Mouse (Mus musculus) embryonic facial prominence, embryonic 13.5 days (tissue): ENCODE measurements around the gene Csmd2. TPM values are rescaled to one million over a fixed set of nuclear protein-coding genes. Genes with fewer than 3 reads are reported as not detected.

Source experiments
- ATAC-seq: fragments of 200-750 bp; cut with Nextera tagmentation; 2 replicates; pipeline ENCODE4 v1.8.0; 2017; ENCODE audit warnings: low read depth; ENCODE audit not compliant: insufficient number of reproducible peaks, insufficient read depth, low FRiP score, low TSS enrichment
- H3K27ac ChIP-seq: fragments of 300-500 bp; sonication (generic); 2 replicates; pipeline ENCODE4 v1.5.1; 2015; ENCODE audit warnings: moderate library complexity, mild to moderate bottlenecking, inconsistent platforms
- H3K27me3 ChIP-seq: fragments of 300-500 bp; sonication (generic); 2 replicates; pipeline ENCODE4 v1.6.1; 2015; ENCODE audit warnings: mild to moderate bottlenecking, inconsistent platforms
- H3K36me3 ChIP-seq: fragments of 300-500 bp; sonication (generic); 2 replicates; pipeline ENCODE4 v1.6.1; 2015; ENCODE audit warnings: mild to moderate bottlenecking, inconsistent platforms
- H3K4me1 ChIP-seq: fragments of 300-500 bp; sonication (generic); 2 replicates; pipeline ENCODE4 v1.6.1; 2015; ENCODE audit warnings: inconsistent platforms
- H3K4me2 ChIP-seq: fragments of 300-500 bp; sonication (generic); 2 replicates; pipeline ENCODE4 v1.6.1; 2015; ENCODE audit warnings: moderate library complexity, mild to moderate bottlenecking, inconsistent platforms
- H3K4me3 ChIP-seq: fragments of 300-500 bp; sonication (generic); 2 replicates; pipeline ENCODE4 v1.5.1; 2015; ENCODE audit warnings: mild to moderate bottlenecking, inconsistent platforms
- H3K9ac ChIP-seq: fragments of 300-500 bp; sonication (generic); 2 replicates; pipeline ENCODE4 v1.6.1; 2015; ENCODE audit warnings: mild to moderate bottlenecking, inconsistent platforms
- H3K9me3 ChIP-seq: fragments of 300-500 bp; sonication (generic); 2 replicates; pipeline ENCODE4 v1.6.1; 2016; ENCODE audit warnings: inconsistent platforms
- WGBS: fragments of 180-500 bp; shearing (Covaris S2); methylation state at CpG from one replicate; pipeline ENCODE4 v1.1.7; 2015; ENCODE audit warnings: mixed read lengths; 5-methylcytosine and 5-hydroxymethylcytosine counted together
- polyA plus RNA-seq: library from polyadenylated mRNA; unstranded; fragments of >200 nt; fragmentation: Nextera tagmentation; extraction: Ambion mirVana; gene quantifications from 2 replicates; pipeline ENCODE4 v1.2.1, GENCODE M21; 2015

Gene Csmd2
- polyA plus RNA-seq, 1 experiment from 2014 or later = 0.34 TPM

DNA sequence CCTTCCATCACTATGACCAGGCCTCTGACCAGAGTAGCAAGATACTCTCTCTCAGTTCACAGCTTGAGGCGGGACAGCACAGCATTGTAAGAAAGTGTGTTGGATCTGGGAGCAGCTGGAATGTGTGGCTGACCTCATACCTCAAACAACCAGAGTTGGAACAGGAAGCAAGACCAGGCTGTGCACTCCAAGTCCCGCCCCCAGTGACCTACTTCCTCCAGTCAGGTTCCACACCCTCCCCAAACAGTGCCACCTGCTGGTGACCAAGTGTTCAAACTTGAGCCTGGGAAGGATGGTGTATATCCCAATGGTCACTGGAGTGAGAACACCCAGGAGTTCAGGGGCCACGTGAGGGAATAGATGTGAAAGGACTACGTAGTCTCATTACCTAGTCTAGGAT, 330.3 kb downstream of the Csmd2 start:
- Histone ChIP-seq H3K27me3 (no peaks in the 10 kb centered on the region), H3K4me1 (no peaks in the 10 kb centered on the region), H3K4me2 (no peak overlapping the region), H3K36me3 (no peaks in the 10 kb centered on the region), H3K9ac (no peak overlapping the region), H3K27ac (no peak overlapping the region), H3K9me3 (no peaks in the 10 kb centered on the region), H3K4me3 (no peak overlapping the region)
- no peak for ATAC-seq
- 82% methylated on average over 4 of the region's 4 CpGs for WGBS

DNA sequence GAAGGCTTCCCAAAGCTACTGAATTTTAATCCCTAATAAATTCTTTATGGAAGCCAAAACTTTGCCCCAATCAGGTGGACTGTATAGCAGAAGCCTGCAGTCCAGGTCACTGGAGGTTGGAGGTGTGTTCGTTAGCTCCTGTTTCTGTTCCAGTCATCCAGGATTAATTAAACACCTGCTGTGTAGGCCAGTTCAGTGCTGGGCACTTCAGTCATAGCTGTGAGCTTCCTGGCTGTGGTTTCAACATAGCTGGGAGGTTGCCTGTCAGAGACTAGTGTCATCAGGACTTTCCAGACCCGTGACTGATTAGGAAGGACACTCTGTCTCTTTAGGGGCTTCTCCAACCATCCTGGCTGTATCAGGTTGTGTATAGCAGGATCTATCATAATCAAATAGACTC, 337.9 kb downstream of the Csmd2 start:
- Histone ChIP-seq H3K9me3 (no peaks in the 10 kb centered on the region), H3K27ac (no peak overlapping the region), H3K4me3 (no peak overlapping the region), H3K36me3 (no peaks in the 10 kb centered on the region), H3K9ac (no peak overlapping the region), H3K27me3 (no peaks in the 10 kb centered on the region), H3K4me2 (no peak overlapping the region), H3K4me1 (no peaks in the 10 kb centered on the region)
- WGBS = 69% methylated on average over 2 of the region's 2 CpGs
- ATAC-seq = no peak

DNA sequence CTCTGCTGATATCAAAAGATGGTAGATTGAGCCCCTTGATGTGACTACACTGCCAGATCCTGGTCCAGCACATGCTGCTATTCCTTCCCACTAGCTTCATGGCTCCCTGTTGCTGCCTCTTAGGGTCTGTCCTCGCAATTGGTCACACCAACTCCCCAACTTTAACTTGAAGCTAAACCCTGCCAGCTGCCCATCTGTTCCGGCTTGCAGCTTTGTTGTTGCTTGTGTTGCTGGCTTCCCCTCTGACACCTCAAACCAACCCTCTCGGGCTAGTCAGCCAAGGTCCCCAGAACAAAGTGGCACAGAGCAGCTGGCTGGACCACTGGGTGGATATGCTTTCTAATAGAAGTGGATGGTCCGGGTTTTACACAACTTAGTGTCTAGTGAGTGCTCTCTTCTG, 339.1 kb downstream of the Csmd2 start:
- WGBS = 80% methylated on average over 4 of the region's 4 CpGs
- H3K9me3 ChIP-seq = no peaks in the 10 kb centered on the region
- no peaks in the 10 kb centered on the region for H3K36me3 ChIP-seq
- no peak overlapping the region for H3K4me3 ChIP-seq
- no peaks in the 10 kb centered on the region for H3K27me3 ChIP-seq
- no peak for ATAC-seq
- H3K27ac ChIP-seq = no peak overlapping the region
- H3K9ac ChIP-seq = no peak overlapping the region
- no peak overlapping the region for H3K4me2 ChIP-seq
- no peaks in the 10 kb centered on the region for H3K4me1 ChIP-seq

DNA sequence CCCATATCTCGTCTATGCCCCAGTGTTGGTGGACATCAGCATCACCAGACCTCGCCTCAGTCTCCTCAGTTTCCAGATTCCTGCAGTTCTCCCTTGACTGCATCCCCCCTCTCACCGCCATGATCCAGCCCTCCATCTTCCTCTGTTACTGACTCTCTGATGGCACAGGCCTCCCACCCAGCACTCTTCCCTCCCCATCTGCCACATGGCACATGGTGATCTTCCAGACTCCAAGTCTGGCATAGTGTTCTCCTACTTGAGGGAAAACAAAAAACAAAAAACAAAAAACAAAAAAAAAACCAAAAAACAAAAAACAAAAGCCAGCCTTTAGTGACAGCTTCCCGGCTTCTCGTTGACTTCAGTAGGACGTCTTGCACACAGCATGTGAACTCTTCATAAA, 339.8 kb downstream of the Csmd2 start:
- WGBS = 86% methylated on average over 6 of the region's 6 CpGs
- Histone ChIP-seq H3K9ac (no peak overlapping the region), H3K27me3 (no peaks in the 10 kb centered on the region), H3K9me3 (no peaks in the 10 kb centered on the region), H3K4me2 (no peak overlapping the region), H3K27ac (no peak overlapping the region), H3K4me1 (no peaks in the 10 kb centered on the region), H3K4me3 (no peak overlapping the region), H3K36me3 (no peaks in the 10 kb centered on the region)
- ATAC-seq = no peak

DNA sequence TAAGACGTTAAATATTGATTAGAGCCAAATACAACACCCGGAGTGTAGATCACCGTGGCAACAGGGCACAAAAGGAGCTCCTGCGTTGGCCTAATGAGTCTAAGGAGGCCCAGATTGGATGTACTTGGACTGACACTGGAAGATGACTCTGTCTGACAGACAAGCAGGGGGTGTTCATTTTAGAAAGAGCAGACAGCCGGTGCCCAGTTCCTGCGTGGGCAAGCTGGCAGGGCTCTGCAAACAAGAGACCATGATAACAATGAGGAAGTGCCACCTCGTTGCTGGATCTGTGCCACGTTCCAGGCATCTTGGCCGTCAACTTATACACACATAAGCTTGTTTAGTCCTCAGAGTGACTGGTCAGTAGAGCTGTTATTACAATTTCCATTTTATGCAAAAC, 342.9 kb downstream of the Csmd2 start:
- H3K27me3 ChIP-seq = no peaks in the 10 kb centered on the region
- no peaks in the 10 kb centered on the region for H3K4me1 ChIP-seq
- H3K4me2 ChIP-seq = no peak overlapping the region
- ATAC-seq = no peak
- no peak overlapping the region for H3K27ac ChIP-seq
- WGBS = 85% methylated on average over 9 of the region's 9 CpGs
- H3K36me3 ChIP-seq = no peaks in the 10 kb centered on the region
- H3K9ac ChIP-seq = no peak overlapping the region
- no peak overlapping the region for H3K4me3 ChIP-seq
- no peaks in the 10 kb centered on the region for H3K9me3 ChIP-seq

DNA sequence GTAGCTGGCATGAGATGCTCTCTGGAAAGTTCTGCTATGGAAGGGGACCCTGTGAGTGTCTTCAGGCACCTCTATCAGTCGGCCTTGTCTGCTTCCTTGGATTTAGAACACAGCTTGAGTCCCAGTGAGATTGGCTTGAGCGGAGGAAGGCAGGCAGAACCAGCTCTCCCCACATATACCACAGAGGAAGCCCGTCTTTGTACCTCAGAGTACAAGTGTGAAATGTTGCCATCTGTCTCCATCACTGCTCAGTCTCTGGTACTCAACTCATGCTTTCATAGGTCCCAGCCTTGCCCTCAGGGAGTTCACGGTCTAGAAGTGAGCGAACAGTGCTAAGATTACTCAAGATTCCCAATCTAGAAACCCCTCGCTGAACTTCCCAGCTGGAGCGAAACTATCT, 352.8 kb downstream of the Csmd2 start:
- WGBS = 88% methylated on average over 7 of the region's 7 CpGs
- H3K27ac ChIP-seq = no peak overlapping the region
- no peak overlapping the region for H3K4me2 ChIP-seq
- H3K4me3 ChIP-seq = no peak overlapping the region
- H3K36me3 ChIP-seq = no peaks in the 10 kb centered on the region
- H3K9ac ChIP-seq = no peak overlapping the region
- no peaks in the 10 kb centered on the region for H3K9me3 ChIP-seq
- H3K27me3 ChIP-seq = no peaks in the 10 kb centered on the region
- no peaks in the 10 kb centered on the region for H3K4me1 ChIP-seq
- ATAC-seq = no peak

DNA sequence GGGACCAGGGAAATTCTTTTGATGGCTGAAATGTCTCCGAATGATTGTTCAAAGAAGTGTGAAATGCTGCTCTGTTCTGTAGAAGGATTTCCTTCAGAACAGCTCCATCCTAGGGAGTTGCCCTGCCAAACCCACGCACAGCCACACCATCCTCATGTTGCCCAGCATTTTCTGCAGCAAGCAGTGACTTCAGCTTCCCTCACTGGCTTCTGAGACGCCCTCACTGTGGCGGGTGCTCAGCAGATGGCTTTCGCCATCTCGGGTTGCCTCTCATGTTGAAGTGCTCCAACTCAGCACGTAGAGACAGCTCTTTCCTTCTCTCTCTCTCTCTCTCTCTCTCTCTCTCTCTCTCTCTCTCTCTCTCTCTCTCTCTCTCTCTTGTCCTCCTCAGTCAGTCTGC, 353.7 kb downstream of the Csmd2 start:
- no peaks in the 10 kb centered on the region for H3K36me3 ChIP-seq
- no peak overlapping the region for H3K9ac ChIP-seq
- no peaks in the 10 kb centered on the region for H3K4me1 ChIP-seq
- H3K4me2 ChIP-seq = no peak overlapping the region
- no peaks in the 10 kb centered on the region for H3K9me3 ChIP-seq
- no peaks in the 10 kb centered on the region for H3K27me3 ChIP-seq
- 71% methylated on average over 7 of the region's 7 CpGs for WGBS
- H3K27ac ChIP-seq = no peak overlapping the region
- no peak overlapping the region for H3K4me3 ChIP-seq
- no peak for ATAC-seq

DNA sequence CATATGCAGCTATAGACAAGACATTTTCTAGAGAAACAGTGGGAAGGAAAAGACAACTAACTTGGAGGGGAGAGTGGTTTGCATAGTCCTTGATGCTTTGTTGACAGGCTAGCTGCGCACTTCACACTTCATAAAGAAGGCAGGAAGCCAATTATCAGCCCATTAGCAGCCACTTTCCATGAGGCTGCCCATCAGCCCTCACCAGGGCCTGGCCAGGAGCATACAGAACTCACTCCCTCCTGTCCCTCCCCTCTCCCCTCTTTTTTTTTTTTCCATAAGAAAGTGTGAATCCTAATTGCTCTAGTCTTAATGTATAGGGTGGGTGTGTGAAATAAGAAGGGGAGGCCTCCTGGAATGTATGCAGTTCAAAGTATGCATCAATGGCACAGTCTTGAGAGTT, 354.6 kb downstream of the Csmd2 start:
- no peaks in the 10 kb centered on the region for H3K36me3 ChIP-seq
- H3K4me2 ChIP-seq = no peak overlapping the region
- no peaks in the 10 kb centered on the region for H3K4me1 ChIP-seq
- no peaks in the 10 kb centered on the region for H3K9me3 ChIP-seq
- no peak overlapping the region for H3K4me3 ChIP-seq
- no peak for ATAC-seq
- no peaks in the 10 kb centered on the region for H3K27me3 ChIP-seq
- 62% methylated on average over 1 of the region's 1 CpGs for WGBS
- no peak overlapping the region for H3K27ac ChIP-seq
- no peak overlapping the region for H3K9ac ChIP-seq

DNA sequence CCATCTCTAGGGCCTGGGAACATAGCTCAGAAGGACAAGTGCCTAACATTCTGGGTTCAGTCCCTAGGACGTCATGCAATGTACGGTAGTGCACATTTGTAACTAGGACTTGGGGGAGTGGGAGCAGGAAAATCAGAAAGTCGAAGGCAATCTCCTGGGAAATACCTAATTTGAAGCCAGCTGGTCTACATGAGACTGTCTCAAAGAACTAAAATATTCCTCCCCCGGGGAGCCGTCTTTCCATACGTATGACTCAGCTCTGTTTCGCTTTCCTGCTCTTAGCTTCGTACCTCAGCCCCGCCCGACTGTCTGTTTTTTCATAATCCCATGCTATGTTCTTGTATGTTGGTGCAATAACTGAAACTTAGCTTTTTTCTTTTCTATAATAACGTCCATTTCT, 371.1 kb downstream of the Csmd2 start:
- Histone ChIP-seq H3K4me1 (no peaks in the 10 kb centered on the region), H3K27ac (no peak overlapping the region), H3K27me3 (no peaks in the 10 kb centered on the region), H3K9ac (no peak overlapping the region), H3K4me2 (no peak overlapping the region), H3K4me3 (no peak overlapping the region), H3K36me3 (no peaks in the 10 kb centered on the region), H3K9me3 (no peaks in the 10 kb centered on the region)
- no peak for ATAC-seq
- 82% methylated on average over 11 of the region's 11 CpGs for WGBS

DNA sequence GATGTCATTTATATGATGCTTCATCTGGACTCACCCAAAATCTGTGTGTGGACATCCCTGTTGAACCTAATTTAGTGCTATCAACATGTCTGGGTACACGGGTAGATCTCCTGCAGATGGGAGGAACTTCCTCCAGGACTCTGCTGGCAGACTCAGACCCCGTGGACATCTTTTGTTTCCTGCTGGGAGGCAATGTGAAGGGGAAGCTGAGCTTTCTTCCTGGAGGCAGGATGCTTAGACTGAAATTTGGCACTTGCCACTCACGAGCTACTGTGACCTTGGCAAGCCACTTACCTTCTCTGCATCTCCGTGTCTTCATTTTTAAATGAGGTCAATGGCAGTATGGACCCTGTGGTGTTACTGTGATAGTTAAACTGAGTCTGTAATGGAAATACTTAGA, 378.2 kb downstream of the Csmd2 start:
- Histone ChIP-seq H3K4me1 (no peaks in the 10 kb centered on the region), H3K27ac (no peak overlapping the region), H3K9me3 (no peaks in the 10 kb centered on the region), H3K9ac (no peak overlapping the region), H3K27me3 (no peaks in the 10 kb centered on the region), H3K4me2 (no peak overlapping the region), H3K4me3 (no peak overlapping the region), H3K36me3 (no peaks in the 10 kb centered on the region)
- no peak for ATAC-seq
- 75% methylated on average over 4 of the region's 4 CpGs for WGBS

DNA sequence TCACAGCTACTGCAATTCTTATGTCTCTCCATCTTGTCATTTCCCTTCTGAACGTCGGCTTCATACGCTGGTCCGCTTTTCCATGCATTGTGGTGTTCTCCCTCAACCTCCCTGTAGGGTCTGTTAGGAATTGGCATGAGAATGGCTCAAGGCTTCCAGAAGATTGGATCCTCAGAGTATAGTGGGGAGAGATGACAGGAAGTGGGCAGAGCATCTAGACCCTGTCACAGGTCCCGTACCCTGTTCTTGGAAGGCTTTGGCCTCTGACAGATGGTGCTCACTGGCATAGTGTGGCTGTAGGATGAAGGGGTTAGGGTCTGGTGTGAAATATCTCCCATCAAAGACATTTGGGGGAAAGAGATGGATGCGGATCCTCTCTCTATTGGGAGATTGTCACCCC, 380.4 kb downstream of the Csmd2 start:
- no peak overlapping the region for H3K9ac ChIP-seq
- H3K27me3 ChIP-seq = no peaks in the 10 kb centered on the region
- 94% methylated on average over 6 of the region's 6 CpGs for WGBS
- no peaks in the 10 kb centered on the region for H3K9me3 ChIP-seq
- ATAC-seq = no peak
- H3K36me3 ChIP-seq = no peaks in the 10 kb centered on the region
- H3K4me1 ChIP-seq = no peaks in the 10 kb centered on the region
- H3K27ac ChIP-seq = no peak overlapping the region
- no peak overlapping the region for H3K4me3 ChIP-seq
- H3K4me2 ChIP-seq = no peak overlapping the region

DNA sequence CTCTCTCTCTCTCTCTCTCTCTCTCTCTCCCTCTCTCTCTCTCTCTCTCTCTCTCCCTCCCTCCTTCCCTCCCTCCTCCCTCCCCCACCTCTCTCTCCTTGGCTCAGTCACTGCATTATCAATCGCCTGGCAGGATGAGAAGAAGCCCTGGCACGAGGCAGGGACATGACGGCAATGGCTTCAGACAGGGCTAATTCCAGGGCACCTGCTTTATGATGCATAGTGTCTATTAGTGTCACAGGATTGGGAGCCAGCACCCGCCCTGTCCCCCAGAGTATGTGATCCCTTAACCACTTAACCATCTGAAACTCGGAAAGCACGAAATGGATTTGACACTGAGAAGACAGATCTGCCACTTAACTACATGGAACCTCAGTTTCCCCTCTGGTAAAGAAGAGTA, 384.1 kb downstream of the Csmd2 start:
- H3K4me2 ChIP-seq = no peak overlapping the region
- no peaks in the 10 kb centered on the region for H3K9me3 ChIP-seq
- no peaks in the 10 kb centered on the region for H3K4me1 ChIP-seq
- ATAC-seq = no peak
- no peak overlapping the region for H3K9ac ChIP-seq
- 77% methylated on average over 6 of the region's 6 CpGs for WGBS
- no peaks in the 10 kb centered on the region; the same call in 1 of the 2 replicates for H3K27me3 ChIP-seq
- no peaks in the 10 kb centered on the region for H3K36me3 ChIP-seq
- no peak overlapping the region for H3K27ac ChIP-seq
- H3K4me3 ChIP-seq = no peak overlapping the region

DNA sequence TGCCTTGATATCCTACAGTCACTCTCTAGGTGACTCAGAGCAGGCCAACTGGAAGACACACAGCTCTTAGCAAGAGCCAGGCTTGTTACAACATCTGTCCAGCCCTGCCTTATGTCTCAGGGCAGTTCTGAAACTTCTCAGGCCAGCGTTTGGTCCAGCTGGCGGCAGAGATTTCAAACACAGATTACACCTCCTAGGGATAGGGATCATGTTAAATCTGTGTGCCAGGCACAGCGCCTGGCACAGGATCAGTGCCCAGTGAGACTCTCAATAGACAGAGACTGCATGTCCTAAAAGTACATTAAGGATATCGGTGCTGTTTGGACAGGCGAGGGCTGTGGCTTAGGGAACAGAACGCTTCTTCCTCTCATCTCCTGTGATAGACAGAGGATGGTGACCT, 385.5 kb downstream of the Csmd2 start:
- no peak overlapping the region for H3K27ac ChIP-seq
- H3K36me3 ChIP-seq = no peaks in the 10 kb centered on the region
- H3K4me1 ChIP-seq = no peaks in the 10 kb centered on the region
- WGBS = 82% methylated on average over 6 of the region's 6 CpGs
- H3K9me3 ChIP-seq = no peaks in the 10 kb centered on the region
- no peak overlapping the region for H3K4me2 ChIP-seq
- H3K4me3 ChIP-seq = no peak overlapping the region
- ATAC-seq = no peak
- H3K27me3 ChIP-seq = no peaks in the 10 kb centered on the region; the same call in 1 of the 2 replicates
- no peak overlapping the region for H3K9ac ChIP-seq
